Mouse (Mus musculus): ENCODE data around the gene Ushbp1. TPM values are rescaled to one million over a fixed set of nuclear protein-coding genes. Genes with fewer than 3 reads are reported as not detected.

Ushbp1 gene
- polyA plus RNA-seq, 1 experiment from 2014 or later = 10.9 TPM

- peak overlapping the region; percentile 98; the same call in 1 of the 2 replicates for H3K4me2 ChIP-seq
- no peak overlapping the region for H3K4me3 ChIP-seq (replicated peaks)
- H3K4me1 ChIP-seq = peaks cover 23% of the 10 kb centered on the region
- no peak overlapping the region for H3K27ac ChIP-seq
- no peak overlapping the region for H3K9ac ChIP-seq
- WGBS = 82% methylated on average over 9 of the region's 9 CpGs
- no peak for ATAC-seq (ENCODE audit: insufficient read depth, low FRiP score, low read depth)
- H3K9me3 ChIP-seq = no peaks in the 10 kb centered on the region
- peaks cover 19% of the 10 kb centered on the region for H3K36me3 ChIP-seq
- no peaks in the 10 kb centered on the region for H3K27me3 ChIP-seq (replicated peaks)
Observed at GRCm38 (mm10) chr8:71404951-71405351, 9.3 kb upstream of the Ushbp1 start.

- H3K4me3 ChIP-seq (replicated peaks) = no peak overlapping the region
- H3K9ac ChIP-seq = no peak overlapping the region
- no peak overlapping the region for H3K4me2 ChIP-seq
- H3K9me3 ChIP-seq = no peaks in the 10 kb centered on the region
- no peak overlapping the region for H3K27ac ChIP-seq
- H3K36me3 ChIP-seq = peaks cover 14% of the 10 kb centered on the region
- 83% methylated on average over 8 of the region's 8 CpGs for WGBS
- H3K4me1 ChIP-seq = peaks cover 23% of the 10 kb centered on the region
- no peak for ATAC-seq (ENCODE audit: insufficient read depth, low FRiP score, low read depth)
- no peaks in the 10 kb centered on the region for H3K27me3 ChIP-seq (replicated peaks)
Observed at GRCm38 (mm10) chr8:71404011-71404410, 8.4 kb upstream of the Ushbp1 start.

- no peak for ATAC-seq (ENCODE audit: insufficient read depth, low FRiP score, low read depth)
- WGBS = 71% methylated on average over 6 of the region's 6 CpGs
- Histone ChIP-seq H3K27me3 (replicated peaks) (no peaks in the 10 kb centered on the region), H3K36me3 (peaks cover 17% of the 10 kb centered on the region), H3K4me3 (replicated peaks) (no peak overlapping the region), H3K9ac (no peak overlapping the region), H3K9me3 (no peaks in the 10 kb centered on the region), H3K27ac (no peak overlapping the region), H3K4me2 (no peak overlapping the region), H3K4me1 (peaks cover 23% of the 10 kb centered on the region)
Observed at GRCm38 (mm10) chr8:71403107-71403885, 7.7 kb upstream of the Ushbp1 start.

- H3K4me2 ChIP-seq = no peak overlapping the region
- H3K4me1 ChIP-seq = peaks cover 23% of the 10 kb centered on the region
- no peak overlapping the region for H3K9ac ChIP-seq
- H3K4me3 ChIP-seq (replicated peaks) = no peak overlapping the region
- ATAC-seq (ENCODE audit: insufficient read depth, low FRiP score, low read depth) = no peak
- no peaks in the 10 kb centered on the region for H3K9me3 ChIP-seq
- no peak overlapping the region for H3K27ac ChIP-seq
- 83% methylated on average over 9 of the region's 9 CpGs for WGBS
- peaks cover 10% of the 10 kb centered on the region for H3K36me3 ChIP-seq
- H3K27me3 ChIP-seq (replicated peaks) = no peaks in the 10 kb centered on the region
Observed at GRCm38 (mm10) chr8:71402446-71402964, 6.9 kb upstream of the Ushbp1 start.

GRCm38 (mm10) chr8:71401454-71401853 lies 5.9 kb upstream of the Ushbp1 start:
- Histone ChIP-seq H3K27ac (no peak overlapping the region), H3K9me3 (no peaks in the 10 kb centered on the region), H3K9ac (no peak overlapping the region), H3K27me3 (replicated peaks) (no peaks in the 10 kb centered on the region), H3K4me1 (peaks cover 17% of the 10 kb centered on the region), H3K4me3 (replicated peaks) (no peak overlapping the region), H3K4me2 (no peak overlapping the region), H3K36me3 (peaks cover 7% of the 10 kb centered on the region; the same call in 1 of the 2 replicates)
- ATAC-seq (ENCODE audit: insufficient read depth, low FRiP score, low read depth) = no peak

GRCm38 (mm10) chr8:71400826-71401225 lies 5.2 kb upstream of the Ushbp1 start:
- WGBS = 93% methylated on average over 2 of the region's 2 CpGs
- Histone ChIP-seq H3K9me3 (no peaks in the 10 kb centered on the region), H3K4me1 (peaks cover 15% of the 10 kb centered on the region), H3K9ac (no peak overlapping the region), H3K4me3 (replicated peaks) (no peak overlapping the region), H3K36me3 (peaks cover 7% of the 10 kb centered on the region; the same call in 1 of the 2 replicates), H3K27ac (no peak overlapping the region), H3K27me3 (replicated peaks) (no peaks in the 10 kb centered on the region), H3K4me2 (no peak overlapping the region)
- no peak for ATAC-seq (ENCODE audit: insufficient read depth, low FRiP score, low read depth)

- no peak for ATAC-seq (ENCODE audit: insufficient read depth, low FRiP score, low read depth)
- no peak overlapping the region for H3K9ac ChIP-seq
Observed at GRCm38 (mm10) chr8:71397701-71398100, 2.1 kb upstream of the Ushbp1 start.

GRCm38 (mm10) chr8:71396639-71397305 lies 1.2 kb upstream of the Ushbp1 start, which contains the start of gene Babam1:
Gene Babam1, plus strand, starts transcription at chr8:71396861.
- peak within 1 kb of the TSS; percentile 48 for H3K9ac ChIP-seq
- peak within 1 kb of the TSS; percentile 66 for H3K27ac ChIP-seq
- H3K4me2 ChIP-seq = peak within 1 kb of the TSS; percentile 84
- under 1% methylated on average over 34 of the region's 34 CpGs for WGBS
- peak; percentile 95 for ATAC-seq (ENCODE audit: insufficient read depth, low FRiP score, low read depth)
- H3K4me1 ChIP-seq = peaks cover 12% of the 10 kb centered on the region
- peaks cover 7% of the 10 kb centered on the region; the same call in 1 of the 2 replicates for H3K36me3 ChIP-seq
- no peaks in the 10 kb centered on the region for H3K27me3 ChIP-seq (replicated peaks)
- H3K4me3 ChIP-seq (replicated peaks) = peak within 1 kb of the TSS; percentile 76
- H3K9me3 ChIP-seq = no peaks in the 10 kb centered on the region

More at GRCm38 (mm10) chr8:71397701-71398100, 2.1 kb upstream of the Ushbp1 start:
- Histone ChIP-seq H3K36me3 (peaks cover 7% of the 10 kb centered on the region; the same call in 1 of the 2 replicates), H3K4me3 (replicated peaks) (peak overlapping the region; percentile 76), H3K27me3 (replicated peaks) (no peaks in the 10 kb centered on the region), H3K9me3 (no peaks in the 10 kb centered on the region), H3K27ac (no peak overlapping the region), H3K4me1 (peaks cover 12% of the 10 kb centered on the region), H3K4me2 (peak overlapping the region; percentile 84)
- WGBS = 84% methylated on average over 12 of the region's 12 CpGs

- 0 out of 2 replicates have a peak overlapping the region, but pooled peaks have one; percentile 2 for H3K4me3 ChIP-seq (replicated peaks)
- H3K9me3 ChIP-seq = no peaks in the 10 kb centered on the region
- no peak overlapping the region for H3K4me2 ChIP-seq
- H3K27ac ChIP-seq = no peak overlapping the region
- H3K36me3 ChIP-seq = peaks cover 7% of the 10 kb centered on the region; the same call in 1 of the 2 replicates
- no peak overlapping the region for H3K9ac ChIP-seq
- no peak for ATAC-seq (ENCODE audit: insufficient read depth, low FRiP score, low read depth)
- peaks cover 12% of the 10 kb centered on the region for H3K4me1 ChIP-seq
- no peaks in the 10 kb centered on the region for H3K27me3 ChIP-seq (replicated peaks)
- 85% methylated on average over 10 of the region's 10 CpGs for WGBS
Observed at GRCm38 (mm10) chr8:71395071-71395470, 531 bp downstream of the Ushbp1 start.

GRCm38 (mm10) chr8:71394481-71394880 lies 1.1 kb downstream of the Ushbp1 start:
- Histone ChIP-seq H3K9ac (no peak overlapping the region), H3K27me3 (replicated peaks) (no peaks in the 10 kb centered on the region), H3K4me3 (replicated peaks) (no peak overlapping the region), H3K4me2 (peak overlapping the region; percentile 17; the same call in 1 of the 2 replicates), H3K27ac (no peak overlapping the region), H3K36me3 (peaks cover 7% of the 10 kb centered on the region; the same call in 1 of the 2 replicates), H3K9me3 (no peaks in the 10 kb centered on the region), H3K4me1 (peaks cover 12% of the 10 kb centered on the region)
- no peak for ATAC-seq (ENCODE audit: insufficient read depth, low FRiP score, low read depth)
- 74% methylated on average over 7 of the region's 7 CpGs for whole genome bisulfite sequencing

GRCm38 (mm10) chr8:71392871-71393270 lies 2.7 kb downstream of the Ushbp1 start:
- Histone ChIP-seq H3K4me1 (peaks cover 12% of the 10 kb centered on the region), H3K36me3 (no peaks in the 10 kb centered on the region), H3K27me3 (replicated peaks) (no peaks in the 10 kb centered on the region), H3K27ac (no peak overlapping the region), H3K4me3 (replicated peaks) (0 out of 2 replicates have a peak overlapping the region, but pooled peaks have one; percentile 5), H3K4me2 (peak overlapping the region; percentile 19; the same call in 1 of the 2 replicates), H3K9ac (no peak overlapping the region), H3K9me3 (no peaks in the 10 kb centered on the region)
- ATAC-seq (ENCODE audit: insufficient read depth, low FRiP score, low read depth) = no peak
- WGBS = 13% methylated on average over 3 of the region's 3 CpGs

- H3K4me3 ChIP-seq (replicated peaks) = no peak overlapping the region
- H3K27me3 ChIP-seq (replicated peaks) = no peaks in the 10 kb centered on the region
- H3K9me3 ChIP-seq = no peaks in the 10 kb centered on the region
- peaks cover 7% of the 10 kb centered on the region for H3K4me1 ChIP-seq
- H3K4me2 ChIP-seq = no peak overlapping the region
- no peak for ATAC-seq (ENCODE audit: insufficient read depth, low FRiP score, low read depth)
- H3K27ac ChIP-seq = no peak overlapping the region
- WGBS = 71% methylated on average over 5 of the region's 5 CpGs
- no peaks in the 10 kb centered on the region for H3K36me3 ChIP-seq
- H3K9ac ChIP-seq = no peak overlapping the region
Observed at GRCm38 (mm10) chr8:71392391-71392790, 3.2 kb downstream of the Ushbp1 start.
